Mouse (Mus musculus): ENCODE data around the gene Asb16.

DNA sequence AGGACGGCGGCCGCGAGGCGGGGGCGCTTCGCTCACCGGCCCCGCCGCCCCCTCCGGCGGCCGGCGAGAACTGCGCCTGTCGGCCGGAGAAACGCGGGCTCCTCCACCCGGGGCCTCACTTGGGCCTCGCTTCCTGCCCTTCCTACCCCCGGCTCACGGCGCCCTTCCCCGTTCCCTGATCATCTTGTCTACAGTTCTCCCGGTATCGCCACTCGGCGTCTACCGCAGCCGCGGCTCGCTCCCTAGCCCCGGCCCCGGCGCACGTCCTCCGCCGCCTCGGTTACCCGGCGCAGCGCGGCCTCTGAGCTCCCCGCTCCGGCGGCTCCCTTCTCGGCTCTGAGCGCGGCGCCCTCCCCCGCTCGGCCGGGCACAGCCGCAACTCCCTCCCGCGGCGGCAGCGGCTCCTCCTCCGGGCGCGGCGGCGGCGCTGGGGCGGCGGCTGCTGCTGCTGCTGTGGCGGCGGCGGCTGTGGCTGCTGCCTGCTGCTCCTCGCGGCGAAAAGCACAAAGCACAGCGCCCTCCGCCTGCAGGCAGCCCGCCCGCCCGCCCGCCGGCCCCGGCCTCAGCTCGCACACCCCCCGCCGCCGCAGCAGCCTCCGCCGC is 48.9 kb downstream of the Asb16 start:
- TF ChIP-seq CTCF (conservative IDR thresholded peaks at IDR 0.05; ENCODE audit: insufficient read depth, insufficient read length, low read depth, low read length) (no peak), POLR2A (IDR thresholded peaks at IDR 0.05; ENCODE audit: low read depth, low read length) (no peak)
